Mouse (Mus musculus) lung, embryonic 14.5 days (tissue): ENCODE data around the gene Zswim4. TPM values are rescaled to one million over a fixed set of nuclear protein-coding genes. Genes with fewer than 3 reads are reported as not detected.

Experiments
- ATAC-seq: fragments of 200-750 bp; cut with Nextera tagmentation; 2 replicates; pipeline ENCODE4 v1.8.0; 2017; ENCODE audit warnings: mild to moderate bottlenecking, moderate TSS enrichment, moderate library complexity; ENCODE audit not compliant: insufficient read depth
- DNase-seq: peaks from one replicate; pipeline ENCODE4 v3.0.0-alpha.2; 2015
- H3K27ac ChIP-seq: fragments of 300-500 bp; sonication (generic); 2 replicates; pipeline ENCODE4 v1.5.1; 2014; ENCODE audit warnings: low read depth, mild to moderate bottlenecking, moderate library complexity
- H3K27me3 ChIP-seq: fragments of 300-500 bp; sonication (generic); 2 replicates; pipeline ENCODE4 v1.6.1; 2014; ENCODE audit warnings: low read length, control low read depth; ENCODE audit not compliant: insufficient read depth
- H3K36me3 ChIP-seq: fragments of 300-500 bp; sonication (generic); 2 replicates; pipeline ENCODE4 v1.6.1; 2014; ENCODE audit warnings: control low read depth; ENCODE audit not compliant: insufficient read depth
- H3K4me1 ChIP-seq: fragments of 300-500 bp; sonication (generic); 2 replicates; pipeline ENCODE4 v1.6.1; 2014; ENCODE audit warnings: antibody characterized with exemption, control low read depth; ENCODE audit not compliant: insufficient read depth
- H3K4me2 ChIP-seq: fragments of 300-500 bp; sonication (generic); 2 replicates; pipeline ENCODE4 v1.6.1; 2014; ENCODE audit warnings: mild to moderate bottlenecking
- H3K4me3 ChIP-seq: fragments of 300-500 bp; sonication (generic); 2 replicates; pipeline ENCODE4 v1.5.1; 2014; ENCODE audit warnings: low read depth, low read length
- H3K9ac ChIP-seq: fragments of 300-500 bp; sonication (generic); 2 replicates; pipeline ENCODE4 v1.6.1; 2014
- H3K9me3 ChIP-seq: fragments of 300-500 bp; sonication (generic); 2 replicates; pipeline ENCODE4 v1.6.1; 2016; ENCODE audit warnings: low read depth, low read length, control low read depth
- CTCF ChIP-seq: IDR thresholded peaks from 2 replicates; pipeline ENCODE4 v1.5.1; 2016; ENCODE audit warnings: antibody characterized with exemption, low read depth
- WGBS: fragments of 180-500 bp; shearing (Covaris S2); extraction: QIAGEN DNeasy Blood & Tissue Kit; methylation state at CpG from one replicate; pipeline ENCODE4 v1.1.7; 2014; 5-methylcytosine and 5-hydroxymethylcytosine counted together
- polyA plus RNA-seq: library from polyadenylated mRNA; unstranded; fragments of >200 nt; fragmentation: Nextera tagmentation; extraction: Ambion mirVana; gene quantifications from 2 replicates; pipeline ENCODE4 v1.2.1, GENCODE M21; 2014

Gene Zswim4
- polyA plus RNA-seq, 1 experiment from 2014 or later = 14.4 TPM

DNA sequence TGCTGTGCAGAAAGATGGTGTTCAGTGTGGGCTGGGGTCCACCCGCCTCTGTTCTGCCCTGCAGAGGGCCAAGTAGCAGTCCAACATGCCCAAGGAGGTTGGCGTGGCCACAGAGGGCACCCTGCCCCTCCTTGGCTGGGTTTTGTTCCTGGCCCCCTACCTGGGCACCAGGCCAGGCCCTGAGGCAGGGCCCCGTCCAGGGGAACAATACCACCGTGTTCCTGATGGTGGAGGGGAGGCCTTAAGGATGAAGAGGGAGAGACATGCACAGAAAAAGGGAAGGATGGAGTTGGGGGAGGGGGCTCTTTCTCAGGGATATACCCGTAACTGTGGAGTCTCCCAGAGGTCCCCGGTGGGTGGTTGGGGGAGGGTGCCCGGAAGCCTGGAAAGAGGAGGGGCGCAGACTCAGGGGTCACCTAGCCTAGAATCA lies 36.7 kb downstream of the Zswim4 start:
- H3K27ac ChIP-seq = peak overlapping the region; percentile 99
- DNase-seq = peak; percentile 56
- WGBS = 21% methylated on average over 8 of the region's 8 CpGs

DNA sequence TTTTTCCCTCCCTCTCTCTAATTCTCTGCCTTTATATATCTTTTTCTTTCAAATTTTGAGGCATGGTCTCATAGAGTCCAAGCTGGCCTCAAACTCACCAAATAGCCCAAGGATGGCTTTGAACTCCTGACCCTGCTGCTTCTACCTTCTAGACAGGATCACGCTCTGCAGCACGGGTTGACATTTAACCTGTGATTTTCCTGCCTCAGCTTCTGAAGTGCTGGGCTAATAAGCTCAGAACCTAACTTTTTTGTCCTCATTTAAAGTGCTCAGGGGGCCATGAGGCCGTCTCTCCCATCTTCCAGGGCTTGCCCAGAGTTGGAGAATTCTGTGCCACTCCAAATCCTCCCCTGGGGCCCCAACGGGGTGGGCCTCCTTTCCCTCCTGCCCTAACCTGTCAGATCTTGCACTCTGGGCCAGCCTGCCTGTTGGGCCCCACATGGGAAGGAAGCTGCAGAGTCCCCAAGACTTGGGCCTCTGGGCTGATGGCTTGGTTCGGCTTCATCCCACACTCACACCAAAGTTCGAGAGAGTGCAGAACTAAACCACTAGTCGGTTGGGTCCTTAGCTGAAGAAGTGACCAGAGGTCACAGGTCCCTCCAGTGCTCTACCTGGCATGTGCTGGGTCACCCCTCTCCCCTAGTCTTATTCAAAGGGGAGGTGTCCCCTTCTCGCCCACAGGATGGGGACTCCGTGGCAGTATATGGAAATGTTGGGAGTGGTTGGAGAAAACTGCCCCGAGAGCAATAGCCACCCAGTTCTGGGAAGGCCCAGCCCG lies 37.3 kb downstream of the Zswim4 start:
- Histone ChIP-seq H3K9me3 (no peaks in the 10 kb centered on the region), H3K36me3 (no peaks in the 10 kb centered on the region), H3K9ac (0 out of 2 replicates have a peak overlapping the region, but pooled peaks have one; percentile 86), H3K4me1 (peaks cover 49% of the 10 kb centered on the region), H3K27me3 (no peaks in the 10 kb centered on the region), H3K27ac (peak overlapping the region; percentile 99), H3K4me3 (no peak overlapping the region), H3K4me2 (peak overlapping the region; percentile 94)
- TF ChIP-seq CTCF = no peak
- DNase-seq (no peak), ATAC-seq (no peak)
- WGBS = 43% methylated on average over 11 of the region's 11 CpGs

More for the DNA sequence above, 36.7 kb downstream of the Zswim4 start:
- ATAC-seq = no peak
- H3K9ac ChIP-seq = peak overlapping the region; percentile 86
- no peak for TF ChIP-seq CTCF
- H3K4me3 ChIP-seq = peak overlapping the region; percentile 77
- peak overlapping the region; percentile 94 for H3K4me2 ChIP-seq
- peaks cover 3% of the 10 kb centered on the region; the same call in 1 of the 2 replicates for H3K36me3 ChIP-seq
- peaks cover 49% of the 10 kb centered on the region for H3K4me1 ChIP-seq
- no peaks in the 10 kb centered on the region for H3K9me3 ChIP-seq
- no peaks in the 10 kb centered on the region for H3K27me3 ChIP-seq

DNA sequence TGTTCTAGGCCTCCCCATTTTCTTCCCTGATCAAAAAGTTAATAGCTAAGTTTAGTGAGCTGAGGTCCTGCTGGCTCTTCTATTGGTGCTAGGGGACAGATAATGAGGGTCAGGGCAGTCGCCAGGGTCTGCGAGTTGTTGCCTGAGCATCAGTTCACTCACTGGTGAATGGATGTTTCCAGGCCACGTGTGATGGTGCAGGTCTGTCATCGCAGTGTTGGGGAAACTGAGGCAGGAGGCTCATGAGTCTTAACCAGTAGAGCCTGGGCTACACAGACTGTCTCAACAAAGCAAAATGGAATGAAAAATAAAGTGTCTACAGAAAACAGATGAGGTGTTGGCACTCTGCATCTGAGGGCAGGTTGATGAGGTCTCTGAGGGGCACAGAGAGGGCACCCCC lies 38.0 kb downstream of the Zswim4 start:
- Histone ChIP-seq H3K9ac (0 out of 2 replicates have a peak overlapping the region, but pooled peaks have one; percentile 54), H3K36me3 (no peaks in the 10 kb centered on the region), H3K9me3 (no peaks in the 10 kb centered on the region), H3K27ac (peak overlapping the region; percentile 99), H3K4me2 (peak overlapping the region; percentile 78), H3K27me3 (no peaks in the 10 kb centered on the region), H3K4me3 (peak overlapping the region; percentile 49; the same call in 1 of the 2 replicates), H3K4me1 (peaks cover 43% of the 10 kb centered on the region)
- TF ChIP-seq CTCF = no peak
- ATAC-seq (no peak), DNase-seq (no peak)
- WGBS = 17% methylated on average over 4 of the region's 4 CpGs

DNA sequence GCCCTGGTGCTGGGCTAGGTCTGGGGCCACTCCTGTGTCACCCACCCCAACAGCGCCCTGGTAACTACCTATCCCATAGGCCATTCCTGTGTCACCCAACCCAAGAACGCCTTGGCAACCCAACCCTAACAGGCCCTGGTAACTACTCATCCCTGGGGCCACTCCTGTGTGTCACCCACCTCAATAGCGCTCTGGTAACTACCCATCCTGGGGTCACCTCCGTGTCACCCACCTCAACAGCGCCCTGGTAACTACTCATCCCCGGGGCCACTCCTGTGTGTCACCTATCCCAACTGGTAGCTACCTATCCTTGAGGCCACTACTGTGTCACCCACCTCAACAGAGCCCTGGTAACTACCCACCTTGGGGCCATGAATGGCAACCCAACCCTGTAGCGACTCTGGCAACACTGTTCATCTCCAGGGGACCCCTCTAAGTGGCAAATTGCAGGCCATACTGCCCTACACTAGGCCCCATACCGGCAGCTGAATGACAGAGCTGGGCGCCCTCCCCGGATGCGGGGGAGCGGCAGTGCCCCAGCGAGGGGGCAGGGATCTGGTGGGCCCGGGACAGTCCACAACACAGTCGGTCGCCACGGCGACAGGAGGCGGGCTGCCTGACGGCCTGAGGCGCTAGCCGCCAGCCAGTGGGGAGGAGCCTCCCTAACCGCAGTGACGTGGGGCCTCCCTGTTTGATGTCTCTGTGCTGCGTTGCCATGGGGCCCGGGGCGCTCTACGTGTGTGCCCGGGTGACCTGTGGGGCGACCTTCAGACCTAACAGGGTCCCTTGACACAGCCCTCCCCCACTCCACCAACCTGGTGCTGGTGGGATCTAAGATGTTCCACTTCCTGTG lies 38.7 kb downstream of the Zswim4 start:
- Histone ChIP-seq H3K9ac (peak overlapping the region; percentile 54), H3K9me3 (no peaks in the 10 kb centered on the region), H3K4me2 (peak overlapping the region; percentile 78), H3K27me3 (no peaks in the 10 kb centered on the region), H3K4me1 (peaks cover 40% of the 10 kb centered on the region), H3K4me3 (peak overlapping the region; percentile 49), H3K27ac (peak overlapping the region; percentile 99), H3K36me3 (no peaks in the 10 kb centered on the region)
- TF ChIP-seq CTCF = no peak
- 2% methylated on average over 30 of the region's 30 CpGs for WGBS
- peak; percentile 80 for ATAC-seq
- DNase-seq = peak; percentile 96

DNA sequence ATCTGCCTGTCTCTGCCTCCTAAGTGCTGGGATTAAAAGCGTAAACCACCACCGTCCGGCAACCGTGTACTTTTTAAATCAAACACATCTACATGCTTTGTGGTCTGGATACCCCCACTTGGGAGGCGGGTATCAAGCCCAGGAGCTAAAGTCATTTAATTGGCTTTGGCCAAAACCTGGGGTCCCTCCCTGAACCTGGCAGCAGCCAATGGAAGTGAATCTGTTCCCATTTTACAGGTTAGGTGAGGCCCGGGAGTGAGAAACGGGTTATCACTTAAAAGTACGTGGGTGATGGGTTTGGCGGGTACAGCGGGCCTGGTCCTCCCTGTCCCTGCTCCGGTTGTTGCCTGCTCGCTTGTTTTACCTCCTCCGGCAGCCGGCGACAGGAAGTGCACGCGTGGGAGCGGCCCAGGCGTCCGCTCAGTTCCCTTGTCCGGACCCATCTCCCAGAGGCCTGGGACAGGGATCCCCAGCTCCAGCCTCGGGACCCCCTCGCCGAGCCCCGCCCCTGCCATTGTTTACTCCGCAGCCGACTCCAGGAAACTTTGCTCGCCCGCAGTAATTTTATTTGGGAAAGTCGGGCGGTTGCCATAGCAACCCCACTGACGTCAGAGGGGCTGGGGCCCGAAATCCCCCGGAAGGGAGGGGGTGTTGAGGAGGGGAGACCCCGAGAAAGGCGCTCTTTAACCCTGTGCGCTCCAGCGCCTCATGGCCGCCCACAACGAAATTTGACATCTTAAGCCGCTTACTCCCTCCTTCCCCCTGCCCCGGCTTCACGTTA lies 39.5 kb downstream of the Zswim4 start:
- Histone ChIP-seq H3K27ac (peak overlapping the region; percentile 99), H3K4me2 (peak overlapping the region; percentile 78), H3K4me1 (peaks cover 40% of the 10 kb centered on the region), H3K27me3 (no peaks in the 10 kb centered on the region), H3K9ac (peak overlapping the region; percentile 54), H3K36me3 (no peaks in the 10 kb centered on the region), H3K9me3 (no peaks in the 10 kb centered on the region), H3K4me3 (peak overlapping the region; percentile 49)
- ATAC-seq (peak; percentile 55), DNase-seq (peak; percentile 99)
- 2% methylated on average over 43 of the region's 43 CpGs for WGBS
- no peak for TF ChIP-seq CTCF

DNA sequence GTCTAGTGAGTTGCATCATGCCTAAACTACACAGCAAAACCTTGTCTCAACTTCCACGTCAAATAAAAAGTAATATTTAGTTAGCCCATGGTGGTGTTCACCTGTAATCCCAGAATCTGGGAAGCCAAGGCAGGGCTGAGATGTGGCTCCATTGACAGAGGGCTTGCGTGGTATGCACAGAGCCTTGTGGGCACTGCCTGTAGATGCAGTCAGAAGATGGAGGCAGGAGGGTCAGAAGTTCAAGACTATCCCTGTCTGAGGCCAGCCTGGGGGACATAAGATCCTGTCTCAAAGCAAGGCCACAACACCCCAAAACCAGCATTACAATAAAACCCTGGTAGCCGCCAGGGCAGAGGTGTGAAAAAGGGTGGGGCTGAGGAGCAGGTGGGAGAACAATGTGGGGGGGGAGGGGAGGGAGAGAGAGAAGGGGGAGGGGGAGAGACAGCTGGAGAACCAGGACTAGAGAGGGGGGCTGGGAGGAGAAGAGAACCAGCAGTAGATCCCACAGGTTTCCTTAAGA lies 42.6 kb downstream of the Zswim4 start:
- no peaks in the 10 kb centered on the region for H3K36me3 ChIP-seq
- H3K27me3 ChIP-seq = no peaks in the 10 kb centered on the region
- H3K9me3 ChIP-seq = no peaks in the 10 kb centered on the region
- H3K4me3 ChIP-seq = no peak overlapping the region
- DNase-seq (no peak), ATAC-seq (no peak)
- WGBS = 56% methylated on average over 3 of the region's 3 CpGs
- H3K27ac ChIP-seq = no peak overlapping the region
- peaks cover 22% of the 10 kb centered on the region for H3K4me1 ChIP-seq
- no peak for TF ChIP-seq CTCF
- H3K4me2 ChIP-seq = no peak overlapping the region
- no peak overlapping the region for H3K9ac ChIP-seq
